ENCODE assay signal across 7 mouse cellular contexts in the genomic region with DNA sequence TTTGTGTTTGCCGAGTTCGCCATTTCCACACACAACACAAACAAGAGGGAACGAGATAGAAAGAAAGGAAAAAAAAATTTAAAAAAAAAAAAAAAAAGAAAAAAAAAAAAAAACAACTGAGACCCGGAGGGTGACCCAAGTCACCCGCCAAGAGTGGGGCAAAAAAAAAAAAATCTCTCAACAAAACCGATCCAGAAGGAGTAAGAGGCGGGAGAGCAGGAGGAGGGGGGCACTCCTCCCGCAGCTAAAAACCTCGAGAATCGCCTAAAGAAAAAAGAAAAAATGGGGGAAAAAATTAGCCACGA. TPM values are rescaled to one million over a fixed set of nuclear protein-coding genes. Genes with fewer than 3 reads are reported as not detected.
DNase-seq lines count a peak whose midpoint lies in the region; ATAC-seq lines count a peak whose summit lies in the region.

No protein-coding gene starts in this region.

- peak overlapping the region; percentile 41; the same call in 1 of the 2 replicates for H3K4me2 ChIP-seq in forebrain, embryonic 11.5 days (ENCODE audit: low read depth, low read length, severe bottlenecking)
- H3K4me2 ChIP-seq in limb, embryonic 13.5 days (replicated peaks), result peak overlapping the region; percentile 23; the same call in 1 of the 2 replicates
- H3K4me2 ChIP-seq in stomach, embryonic 15.5 days, result peak overlapping the region; percentile 33; the same call in 1 of the 2 replicates

- DNase-seq in forebrain, embryonic 11.5 days (ENCODE audit: low spot score), result no peak
- no peak for DNase-seq in cerebellum, adult 8-10 months
- DNase-seq in spleen, postnatal 4 days (ENCODE audit: low spot score in 2 of 2), result no peak

- WGBS in forebrain, embryonic 11.5 days, result 1% methylated on average over 11 of the region's 11 CpGs
- WGBS in limb, embryonic 13.5 days, result 0% methylated on average over 11 of the region's 11 CpGs
- 0% methylated on average over 11 of the region's 11 CpGs for WGBS in stomach, embryonic 15.5 days

- peak overlapping the region; percentile 97 for H3K4me3 ChIP-seq in megakaryocyte, embryonic 14.5 days (replicated peaks)
- H3K4me3 ChIP-seq in forebrain, embryonic 11.5 days (ENCODE audit: low read depth, low read length), result peak overlapping the region; percentile 97
- H3K4me3 ChIP-seq in limb, embryonic 13.5 days, result peak overlapping the region; percentile 87
- peak overlapping the region; percentile 83 for H3K4me3 ChIP-seq in stomach, embryonic 15.5 days (replicated peaks)

- H3K27ac ChIP-seq in forebrain, embryonic 11.5 days (ENCODE audit: low read depth, low read length), result peak overlapping the region; percentile 98
- H3K27ac ChIP-seq in limb, embryonic 13.5 days, result peak overlapping the region; percentile 100
- H3K27ac ChIP-seq in stomach, embryonic 15.5 days, result peak overlapping the region; percentile 100

- ATAC-seq in megakaryocyte, adult 5-6 weeks (ENCODE audit: poor library complexity, severe bottlenecking), result no peak
- ATAC-seq in forebrain, embryonic 11.5 days (replicated peaks; ENCODE audit: low FRiP score), result no peak
- no peak for ATAC-seq in limb, embryonic 13.5 days (ENCODE audit: low FRiP score, low read depth)
- ATAC-seq in stomach, embryonic 15.5 days (ENCODE audit: insufficient read depth, low FRiP score, low read depth), result no peak; the same call in 1 of the 2 replicates

- peaks cover 39% of the 10 kb centered on the region for H3K4me1 ChIP-seq in megakaryocyte, embryonic 14.5 days
- peaks cover 4% of the 10 kb centered on the region; the same call in 1 of the 2 replicates for H3K4me1 ChIP-seq in forebrain, embryonic 11.5 days (replicated peaks; ENCODE audit: control insufficient read depth, insufficient read depth, low read length)
- H3K4me1 ChIP-seq in limb, embryonic 13.5 days, result peaks cover 15% of the 10 kb centered on the region
- H3K4me1 ChIP-seq in stomach, embryonic 15.5 days, result peaks cover 11% of the 10 kb centered on the region; the same call in 1 of the 2 replicates

- peak overlapping the region; percentile 100 for H3K9ac ChIP-seq in forebrain, embryonic 11.5 days (ENCODE audit: low read length)
- peak overlapping the region; percentile 100 for H3K9ac ChIP-seq in limb, embryonic 13.5 days
- H3K9ac ChIP-seq in stomach, embryonic 15.5 days, result peak overlapping the region; percentile 91

- no peaks in the 10 kb centered on the region for H3K27me3 ChIP-seq in megakaryocyte, embryonic 14.5 days (replicated peaks)
- H3K27me3 ChIP-seq in forebrain, embryonic 11.5 days (ENCODE audit: control insufficient read depth, insufficient read depth, low read length), result no peaks in the 10 kb centered on the region
- no peaks in the 10 kb centered on the region for H3K27me3 ChIP-seq in limb, embryonic 13.5 days
- H3K27me3 ChIP-seq in stomach, embryonic 15.5 days (replicated peaks), result no peaks in the 10 kb centered on the region

- H3K9me3 ChIP-seq in megakaryocyte, embryonic 14.5 days, result no peaks in the 10 kb centered on the region
- H3K9me3 ChIP-seq in forebrain, embryonic 11.5 days (ENCODE audit: control insufficient read depth, low read length), result no peaks in the 10 kb centered on the region
- H3K9me3 ChIP-seq in limb, embryonic 13.5 days, result no peaks in the 10 kb centered on the region
- no peaks in the 10 kb centered on the region for H3K9me3 ChIP-seq in stomach, embryonic 15.5 days

- H3K36me3 ChIP-seq in megakaryocyte, embryonic 14.5 days (replicated peaks; ENCODE audit: low read length), result peaks cover 22% of the 10 kb centered on the region
- peaks cover 3% of the 10 kb centered on the region; the same call in 1 of the 2 replicates for H3K36me3 ChIP-seq in forebrain, embryonic 11.5 days (ENCODE audit: control insufficient read depth, insufficient read depth, low read length)
- H3K36me3 ChIP-seq in limb, embryonic 13.5 days, result peaks cover 13% of the 10 kb centered on the region
- 0 out of 2 replicates have a peak, but pooled peaks cover 3% of the 10 kb centered on the region for H3K36me3 ChIP-seq in stomach, embryonic 15.5 days

RNA-seq across cellular contexts. Expression of gene Gtf2a1, which starts 0.8 kb away (rescaled TPM):
- 0.93 and 3.8 TPM in 2 replicates for polyA plus RNA-seq in megakaryocyte, embryonic 14.5 days (2012; ENCODE audit: insufficient read depth, low replicate concordance)
- 30.8 and 32.9 TPM in 2 replicates for total RNA-seq in megakaryocyte, adult 5-6 weeks (2015)
- total RNA-seq in megakaryocyte, adult 5-6 weeks (2017), result 33.6 and 37.7 TPM in 2 replicates
- 45.5 and 47.9 TPM in 2 replicates for polyA plus RNA-seq in forebrain, embryonic 11.5 days (2014; fragmentation: Nextera tagmentation; extraction: Ambion mirVana)
- polyA plus RNA-seq in limb, embryonic 13.5 days (2015; fragmentation: Nextera tagmentation; extraction: Ambion mirVana), result 47.6 and 50.4 TPM in 2 replicates
- 36.7 and 39.2 TPM in 2 replicates for polyA plus RNA-seq in stomach, embryonic 15.5 days (2015; fragmentation: Nextera tagmentation; extraction: Ambion mirVana)
